Mouse (Mus musculus): ENCODE data around the gene A530064D06Rik. TPM values are rescaled to one million over a fixed set of nuclear protein-coding genes. Genes with fewer than 3 reads are reported as not detected.
"Not testable (repeated sequence)": the region's sequence is repeated elsewhere in the genome, so short reads cannot be mapped to it uniquely, and the experiment has no call there.

A530064D06Rik gene
- polyA plus RNA-seq (2012; rRNA removed) = not detected in 2 replicates

DNA sequence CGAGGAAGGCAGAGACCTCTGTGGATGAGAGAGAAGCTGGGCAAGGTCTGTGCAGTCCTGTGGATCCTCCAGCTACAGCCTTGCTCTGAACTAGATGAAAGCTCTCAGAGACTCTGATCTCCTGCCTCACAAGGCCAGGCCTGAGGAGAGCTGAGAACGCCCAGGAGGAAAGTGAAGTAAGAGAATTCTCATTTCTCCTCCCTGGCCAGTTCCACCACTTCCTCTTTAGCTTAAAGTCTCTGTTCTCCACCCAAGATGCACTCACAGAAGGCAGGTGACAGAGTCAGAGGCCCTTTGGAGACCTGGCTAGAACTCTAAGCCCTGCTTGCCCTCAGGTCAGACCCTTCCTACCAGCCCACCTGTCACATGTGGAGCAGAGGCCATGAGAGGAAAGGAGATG, at the start of gene A530064D06Rik:
TSS of gene A530064D06Rik (minus strand) at position 173 of the 400 bp plus-strand sequence.
- DNase-seq (ENCODE audit: extremely low spot score in 1 of 2, low spot score in 1 of 2) = not testable (repeated sequence)

DNA sequence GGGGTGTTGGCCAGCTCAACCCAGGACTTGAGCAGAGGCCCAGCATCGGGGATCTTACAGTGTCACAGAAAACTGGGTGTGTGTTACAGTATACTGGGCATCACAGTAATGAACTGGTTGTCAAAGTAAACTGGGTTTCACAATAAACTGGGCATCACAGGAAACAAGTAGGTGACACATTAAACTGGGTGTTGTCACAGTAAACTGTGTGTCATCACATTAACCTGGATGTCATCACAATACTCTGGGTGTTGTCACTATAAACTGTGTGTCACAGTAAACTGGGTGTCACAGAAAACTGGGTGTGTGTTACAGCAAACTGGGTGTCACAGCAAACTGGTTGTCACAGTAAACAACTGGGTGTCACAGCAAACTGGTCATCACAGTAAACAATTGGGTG, 48.4 kb upstream of the A530064D06Rik start:
- no peak for DNase-seq (ENCODE audit: extremely low spot score in 1 of 2, low spot score in 1 of 2)

DNA sequence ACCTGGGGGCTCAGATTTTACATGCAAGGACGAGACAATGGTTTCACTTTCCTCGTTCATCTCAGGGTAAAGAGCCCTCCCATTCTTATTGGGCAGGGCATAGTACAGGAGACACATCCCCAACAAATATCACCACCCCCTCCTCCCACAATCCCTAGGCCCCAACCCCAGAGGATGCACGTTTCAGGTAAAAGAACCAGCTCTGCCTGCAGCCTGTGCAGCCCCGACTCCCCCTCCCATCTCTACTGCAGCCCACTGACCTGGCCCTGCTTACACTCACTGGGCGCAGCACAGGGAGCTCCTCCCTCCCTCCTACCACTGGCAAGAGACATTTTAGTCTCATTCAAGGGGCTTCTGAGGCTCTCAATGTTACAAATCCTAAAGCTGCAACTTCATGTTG, 46.4 kb upstream of the A530064D06Rik start:
- no peak for DNase-seq (ENCODE audit: extremely low spot score in 1 of 2, low spot score in 1 of 2)

DNA sequence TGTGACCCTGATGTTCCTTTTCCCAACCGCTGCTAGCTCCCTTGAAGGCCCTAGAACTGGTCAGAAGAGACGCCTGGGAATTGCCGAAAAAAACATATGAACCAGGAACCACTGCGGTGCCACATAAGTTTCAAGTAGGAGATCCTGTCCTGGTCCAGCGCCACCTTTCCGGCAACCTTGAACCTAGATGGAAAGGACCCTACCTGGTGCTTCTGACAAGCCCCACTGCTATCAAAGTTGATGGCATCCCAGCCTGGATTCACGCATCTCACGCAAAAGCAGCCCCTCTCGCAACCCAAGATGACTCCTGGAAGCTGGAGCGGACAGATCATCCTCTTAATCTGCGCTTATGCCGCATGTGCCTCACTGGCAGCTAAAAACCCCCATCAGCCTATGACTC, 45.5 kb upstream of the A530064D06Rik start:
- DNase-seq (ENCODE audit: extremely low spot score in 1 of 2, low spot score in 1 of 2) = no peak

DNA sequence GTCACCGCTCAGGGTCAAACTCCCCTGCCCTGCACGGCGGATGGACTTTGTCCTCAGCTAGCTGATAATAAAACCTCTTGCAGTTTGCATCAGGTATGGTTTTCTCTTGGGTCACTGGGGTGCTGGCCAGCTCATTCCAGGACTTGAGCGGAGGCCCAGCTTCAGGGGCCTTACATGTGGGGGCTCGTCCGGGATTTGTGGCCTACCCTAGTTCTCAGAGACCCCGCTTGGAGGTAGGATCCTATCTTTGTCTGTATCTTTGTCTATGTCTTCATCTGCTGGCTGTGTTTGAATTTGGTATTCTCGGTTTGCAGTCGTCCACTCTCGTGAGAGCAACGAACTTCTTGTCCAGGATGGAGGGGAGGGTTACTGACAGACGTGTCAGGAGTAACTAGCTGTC, 36.0 kb upstream of the A530064D06Rik start:
- no peak for DNase-seq (ENCODE audit: extremely low spot score in 1 of 2, low spot score in 1 of 2)

DNA sequence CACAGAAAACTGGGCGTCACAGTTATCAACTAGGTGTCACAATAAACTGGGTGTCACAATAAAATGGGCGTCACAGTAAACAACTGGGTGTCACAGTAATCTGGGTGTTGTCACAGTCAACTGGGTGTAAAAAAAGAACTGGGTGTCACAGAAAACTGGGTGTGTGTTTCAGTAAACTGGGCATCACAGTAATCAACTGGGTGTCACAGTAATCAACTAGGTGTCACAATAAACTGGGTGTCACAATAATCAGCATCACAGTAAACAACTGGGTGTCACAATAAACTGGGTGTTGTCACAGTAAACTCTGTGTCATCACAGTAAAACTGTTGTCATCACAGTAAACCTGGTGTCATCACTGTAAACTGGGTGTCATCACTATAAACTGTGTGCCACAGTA, 25.3 kb upstream of the A530064D06Rik start:
- DNase-seq (ENCODE audit: extremely low spot score in 1 of 2, low spot score in 1 of 2) = no peak

DNA sequence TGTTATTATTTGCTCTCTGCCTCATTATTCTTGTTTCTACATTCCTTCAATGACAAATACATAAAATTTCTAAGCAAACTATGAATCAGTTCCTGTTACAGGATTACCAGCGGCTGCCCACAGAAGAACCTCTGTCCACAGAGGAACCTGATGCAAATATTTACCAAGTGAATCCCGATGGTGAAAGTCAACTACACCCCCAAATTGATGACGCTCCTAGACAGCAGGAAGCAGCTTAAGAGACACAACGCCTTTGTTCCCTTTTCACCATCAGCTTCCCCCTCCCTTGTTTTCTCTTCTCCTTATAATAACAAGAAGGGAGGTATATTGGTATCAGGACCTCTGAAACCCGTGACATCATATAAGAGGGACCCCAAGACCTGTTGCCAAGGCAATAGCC, 18.2 kb upstream of the A530064D06Rik start:
- no peak for DNase-seq (ENCODE audit: extremely low spot score in 1 of 2, low spot score in 1 of 2)

DNA sequence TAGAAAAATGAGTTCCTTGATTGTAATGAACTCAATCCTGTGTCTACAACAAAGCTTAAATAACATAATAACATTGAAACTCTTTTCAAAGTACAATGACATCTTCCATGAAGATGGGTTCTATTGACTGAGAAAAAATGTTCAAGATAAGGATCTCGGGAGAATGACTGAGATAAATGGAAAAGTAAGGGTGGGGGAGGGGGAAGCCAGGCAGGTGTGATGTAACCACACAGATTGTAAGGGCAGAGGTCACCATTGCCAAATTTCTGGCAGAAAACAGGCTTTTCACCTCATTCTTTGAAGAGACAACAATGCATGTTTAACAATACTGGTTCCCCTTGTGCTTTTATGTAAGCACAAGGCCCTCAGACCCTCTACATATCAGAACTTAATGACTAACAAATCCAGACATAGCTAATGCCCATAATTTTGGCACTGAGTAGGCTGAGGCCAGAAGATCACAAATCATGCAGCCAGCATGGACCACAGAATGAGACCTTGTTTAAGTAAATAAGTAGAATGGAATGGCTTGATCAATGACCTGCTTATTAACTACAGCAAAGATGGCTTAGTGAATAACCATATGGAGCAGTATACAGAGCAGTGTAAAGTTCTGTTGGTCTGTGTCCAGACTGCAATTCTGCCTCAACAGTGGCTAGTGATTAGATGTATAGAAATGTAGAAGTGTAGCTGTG, 9.5 kb downstream of the A530064D06Rik start:
- DNase-seq (ENCODE audit: extremely low spot score in 1 of 2, low spot score in 1 of 2) = no peak

DNA sequence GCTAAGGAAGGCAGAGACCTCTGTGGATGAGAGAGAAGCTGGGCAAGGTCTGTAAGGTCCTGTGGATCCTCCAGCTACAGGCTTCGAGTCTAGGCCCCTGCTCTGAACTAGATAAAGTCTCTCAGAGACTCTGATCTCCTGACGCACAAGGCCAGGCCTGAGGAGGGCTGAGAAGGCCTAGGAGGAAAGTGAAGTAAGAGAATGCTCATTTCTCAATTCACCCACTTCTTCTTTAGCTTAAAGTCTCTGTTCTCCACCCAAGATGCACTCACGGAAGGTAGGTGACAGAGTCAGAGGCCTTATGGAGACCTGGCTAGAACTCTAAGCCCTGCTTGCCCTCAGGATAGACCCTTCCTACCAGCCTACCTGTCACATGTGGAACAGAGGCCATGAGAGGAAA, 21.0 kb downstream of the A530064D06Rik start, which contains the start of gene 9830107B12Rik:
TSS of gene 9830107B12Rik (minus strand) at position 149 of the 400 bp plus-strand sequence.
- no peak for DNase-seq (ENCODE audit: extremely low spot score in 1 of 2, low spot score in 1 of 2)

DNA sequence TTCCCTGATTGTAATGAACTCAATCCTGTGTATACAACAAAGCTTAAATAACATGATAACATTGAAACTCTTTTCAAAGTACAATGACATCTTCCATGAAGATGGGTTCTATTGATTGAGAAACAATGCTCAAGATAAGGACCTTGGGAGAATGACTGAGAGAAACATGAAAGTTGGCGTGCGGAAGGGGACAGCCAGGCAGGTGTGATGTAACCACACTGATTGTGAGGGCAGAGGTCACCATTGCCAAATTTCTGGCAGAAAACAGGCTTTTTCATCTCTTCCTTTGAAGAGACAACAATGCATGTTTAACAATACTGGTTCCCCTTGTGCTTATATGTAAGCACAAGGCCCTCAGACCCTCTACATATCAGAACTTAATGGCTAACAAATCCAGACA, 34.3 kb downstream of the A530064D06Rik start:
- no peak for DNase-seq (ENCODE audit: extremely low spot score in 1 of 2, low spot score in 1 of 2)

DNA sequence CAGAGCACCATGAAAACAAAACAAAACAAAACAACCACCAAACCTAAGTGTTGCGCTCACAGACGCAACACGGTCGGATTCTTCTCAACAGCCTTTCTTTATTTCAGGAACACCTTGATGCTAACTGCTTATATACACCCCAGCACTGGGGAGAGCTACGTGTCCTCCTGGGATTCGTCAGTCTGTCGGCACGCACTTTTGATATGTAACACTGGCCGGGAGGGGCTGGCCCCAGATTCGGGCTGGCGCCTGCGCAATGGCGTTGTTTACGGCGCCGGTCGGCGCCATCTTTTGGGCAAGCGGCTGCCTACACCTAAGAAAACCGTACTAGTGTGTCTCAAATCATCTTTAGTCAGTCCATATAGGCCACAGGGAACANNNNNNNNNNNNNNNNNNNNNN, 46.6 kb downstream of the A530064D06Rik start:
- no peak for DNase-seq (ENCODE audit: extremely low spot score in 1 of 2, low spot score in 1 of 2)

DNA sequence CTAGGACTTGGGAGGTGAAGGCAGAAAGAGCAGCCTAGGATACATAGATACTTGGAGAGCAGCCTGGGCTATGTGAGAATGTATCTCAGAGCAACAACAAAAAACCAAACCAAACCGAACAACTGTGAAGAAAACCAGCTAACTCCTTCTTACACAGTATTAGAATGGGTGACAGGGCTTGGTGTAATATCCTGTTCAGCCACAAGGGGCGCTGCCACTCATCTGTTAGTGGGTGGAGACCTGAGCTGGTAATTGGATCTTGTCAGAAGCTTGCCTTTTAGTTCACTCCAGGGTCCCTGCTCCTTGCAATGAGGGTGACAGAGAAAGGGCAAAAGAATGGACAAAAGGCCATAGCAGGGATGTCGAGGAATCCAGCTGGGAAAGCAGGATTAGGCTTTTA, 47.4 kb downstream of the A530064D06Rik start:
- peak in 1 of 2 experiments; percentile 85 for DNase-seq (ENCODE audit: extremely low spot score in 1 of 2, low spot score in 1 of 2)

DNA sequence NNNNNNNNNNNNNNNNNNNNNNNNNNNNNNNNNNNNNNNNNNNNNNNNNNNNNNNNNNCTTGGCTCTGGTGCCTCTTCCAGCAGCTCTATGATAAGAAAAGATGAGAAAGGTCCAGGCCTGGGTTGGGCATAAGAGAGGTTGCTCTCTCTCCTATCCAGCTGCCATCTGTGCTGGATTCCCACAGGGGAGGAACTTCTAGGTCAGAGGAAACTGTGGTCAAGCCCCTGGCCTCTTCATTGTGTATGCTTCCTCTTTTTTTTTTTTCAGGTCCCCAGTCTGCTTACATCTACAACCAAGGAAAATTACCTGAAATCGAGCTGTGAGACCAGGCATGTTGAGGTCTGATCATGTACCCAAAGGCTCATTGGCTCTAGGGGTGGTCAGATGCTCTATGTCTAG, 48.5 kb downstream of the A530064D06Rik start:
- DNase-seq (ENCODE audit: extremely low spot score in 1 of 2, low spot score in 1 of 2) = no peak

DNA sequence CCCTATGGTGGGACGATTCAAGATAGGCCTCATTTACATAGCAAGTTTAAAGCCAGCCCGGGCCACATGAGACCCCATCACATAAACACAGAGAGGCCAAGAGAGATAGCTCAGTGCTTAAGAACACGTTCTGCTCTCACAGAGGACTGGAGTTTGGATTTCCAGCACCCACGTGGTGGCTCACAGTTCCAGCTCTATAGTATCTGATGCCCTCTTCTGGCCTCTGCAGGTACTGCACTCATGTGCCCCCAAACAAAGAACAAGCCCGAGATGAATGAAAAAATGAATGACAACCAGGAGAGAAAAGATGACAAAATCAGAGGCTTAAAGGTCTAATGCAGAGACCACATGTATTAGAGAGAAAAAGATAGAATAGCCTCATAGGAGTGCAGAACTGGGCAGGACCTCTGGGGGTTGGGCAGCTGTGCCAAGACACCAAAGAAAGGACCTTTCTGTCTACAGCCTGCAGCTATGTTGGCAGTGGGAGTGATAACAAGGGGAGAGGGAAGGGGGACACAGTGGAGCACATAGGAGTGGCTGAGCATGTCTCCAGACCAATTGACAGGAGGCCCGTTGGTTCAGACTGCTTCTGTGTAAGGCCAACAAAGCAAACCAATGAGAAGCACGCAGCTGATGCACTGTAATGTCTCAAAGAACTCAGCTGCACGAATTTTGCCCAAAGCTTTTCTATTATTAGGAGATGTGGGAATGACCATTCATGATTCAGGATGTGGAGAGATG, 56.4 kb downstream of the A530064D06Rik start:
- peak in 1 of 2 experiments; percentile 29 for DNase-seq (ENCODE audit: extremely low spot score in 1 of 2, low spot score in 1 of 2)

DNA sequence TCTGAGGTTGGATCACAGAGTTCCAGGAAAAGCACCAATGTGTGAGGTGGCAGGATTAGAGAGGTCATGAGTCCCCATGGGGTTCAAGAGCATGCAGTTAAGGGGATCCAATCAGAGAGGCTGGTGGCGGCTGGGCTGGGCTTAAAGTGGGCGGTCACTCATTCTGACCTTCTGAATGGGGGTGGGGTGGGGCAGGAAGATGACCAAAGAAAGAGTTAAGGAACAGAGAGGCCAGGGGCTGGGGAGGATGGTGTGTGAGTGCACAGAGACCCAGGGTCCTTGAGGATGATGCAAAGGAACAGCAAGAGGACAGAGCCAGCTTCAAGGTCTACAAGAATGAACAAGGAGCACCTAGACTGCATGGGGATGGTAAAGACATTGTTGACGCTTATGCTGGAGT, 58.6 kb downstream of the A530064D06Rik start:
- DNase-seq (ENCODE audit: extremely low spot score in 1 of 2, low spot score in 1 of 2) = no peak

DNA sequence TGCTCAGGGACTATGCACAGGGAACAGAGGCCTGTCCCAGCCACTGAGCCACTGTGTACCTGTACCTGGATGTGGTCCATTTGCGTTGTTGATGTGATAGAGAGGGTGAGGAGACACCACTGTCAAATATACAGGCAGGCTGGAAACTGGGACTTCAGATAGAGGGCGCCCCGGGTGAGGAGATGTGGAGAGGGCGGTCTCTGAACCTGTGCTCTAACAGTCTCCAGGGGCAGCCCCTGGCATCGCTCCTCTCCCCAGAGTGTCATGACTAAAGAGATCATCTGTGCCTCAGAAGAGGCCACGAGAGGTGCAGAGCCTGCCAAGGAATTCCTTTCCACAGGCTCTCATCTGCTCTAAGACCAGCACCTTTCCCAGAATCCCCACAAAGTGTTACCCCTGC, 59.2 kb downstream of the A530064D06Rik start:
- DNase-seq (ENCODE audit: extremely low spot score in 1 of 2, low spot score in 1 of 2) = no peak

DNA sequence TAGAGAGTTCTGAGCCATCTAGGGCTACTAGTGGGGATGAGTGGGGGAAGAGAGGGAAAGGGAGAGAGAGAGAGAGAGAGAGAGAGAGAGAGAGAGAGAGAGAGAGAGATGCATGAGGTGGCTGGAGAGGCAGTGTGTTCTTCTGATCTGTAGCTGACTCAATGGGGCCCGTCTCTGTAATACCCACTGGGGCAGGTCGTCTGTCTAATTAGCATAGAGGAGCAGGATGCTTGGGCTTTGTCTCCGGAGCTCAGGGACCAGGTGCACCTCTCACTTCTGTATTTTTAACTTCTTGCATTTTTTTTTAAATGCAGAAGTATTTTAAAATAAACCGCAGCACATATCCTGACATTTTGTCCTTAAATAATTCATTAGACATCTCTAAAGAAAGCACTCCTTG, 59.7 kb downstream of the A530064D06Rik start:
- DNase-seq (ENCODE audit: extremely low spot score in 1 of 2, low spot score in 1 of 2) = no peak

DNA sequence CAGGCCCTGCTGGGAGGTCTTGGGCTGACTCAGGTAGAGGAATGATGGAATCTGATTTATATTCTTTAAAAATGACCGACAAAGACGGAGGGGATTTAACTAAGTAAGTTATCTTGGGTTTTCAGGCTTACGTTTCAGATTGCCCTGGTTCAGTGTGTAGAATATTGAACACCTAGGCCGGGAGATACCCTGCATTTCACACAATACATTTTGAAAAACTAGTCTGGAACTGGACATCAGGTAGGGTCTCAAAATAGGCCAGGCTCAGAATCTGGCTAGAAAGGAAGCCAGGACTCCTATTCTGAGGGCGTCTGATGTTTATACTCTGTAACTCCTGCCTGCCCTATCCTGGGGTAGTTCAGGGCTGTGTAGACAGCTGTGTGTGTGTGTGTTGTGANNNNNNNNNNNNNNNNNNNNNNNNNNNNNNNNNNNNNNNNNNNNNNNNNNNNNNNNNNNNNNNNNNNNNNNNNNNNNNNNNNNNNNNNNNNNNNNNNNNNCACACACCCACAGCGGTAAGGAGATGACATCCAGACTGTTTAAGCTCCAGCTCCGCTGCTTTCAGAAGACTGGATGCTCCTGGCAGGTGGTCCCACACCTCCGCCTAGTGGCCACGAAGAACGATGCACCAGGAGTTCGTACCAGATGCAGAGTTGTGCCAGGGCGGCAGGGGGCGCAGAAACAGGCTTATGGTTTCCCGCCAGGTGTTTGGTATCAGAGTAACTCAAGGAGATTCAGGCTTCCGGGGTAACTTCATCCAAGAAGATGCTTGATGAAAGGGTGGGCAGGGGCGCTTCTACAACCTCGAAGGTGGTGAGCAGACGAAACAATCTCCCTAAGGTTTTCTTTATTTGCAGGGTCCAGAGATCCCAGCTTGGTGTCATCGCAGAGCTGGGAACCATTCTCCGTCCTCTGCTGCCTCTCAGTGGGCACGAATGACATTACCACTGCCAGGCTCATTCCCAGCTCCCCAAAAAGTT, 66.3 kb downstream of the A530064D06Rik start:
- peak; percentile 82 to 93 for DNase-seq (ENCODE audit: extremely low spot score in 1 of 2, low spot score in 1 of 2)

DNA sequence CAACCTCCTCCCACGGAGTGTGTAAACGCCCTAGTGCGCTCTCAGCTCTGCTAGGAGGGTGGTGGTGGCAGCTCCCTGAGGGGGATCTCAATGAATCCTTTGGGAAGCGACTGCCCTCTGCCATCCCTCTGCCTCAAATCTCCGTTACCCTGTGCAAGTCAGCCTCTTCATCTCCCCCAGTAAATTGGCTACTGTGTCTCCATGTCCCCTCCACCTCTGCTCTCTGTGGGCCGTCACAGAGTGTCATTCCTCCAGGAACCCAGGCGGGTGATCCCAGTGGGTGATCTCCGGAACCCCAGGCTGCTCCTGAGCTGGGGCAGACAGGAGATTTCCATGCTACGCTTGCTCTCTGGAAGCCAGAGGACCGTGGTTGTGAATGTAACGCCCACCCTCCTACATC, 67.8 kb downstream of the A530064D06Rik start:
- DNase-seq (ENCODE audit: extremely low spot score in 1 of 2, low spot score in 1 of 2) = no peak
